Comparison of ENCODE assay signal across 9 mouse cellular contexts in the genomic region with DNA sequence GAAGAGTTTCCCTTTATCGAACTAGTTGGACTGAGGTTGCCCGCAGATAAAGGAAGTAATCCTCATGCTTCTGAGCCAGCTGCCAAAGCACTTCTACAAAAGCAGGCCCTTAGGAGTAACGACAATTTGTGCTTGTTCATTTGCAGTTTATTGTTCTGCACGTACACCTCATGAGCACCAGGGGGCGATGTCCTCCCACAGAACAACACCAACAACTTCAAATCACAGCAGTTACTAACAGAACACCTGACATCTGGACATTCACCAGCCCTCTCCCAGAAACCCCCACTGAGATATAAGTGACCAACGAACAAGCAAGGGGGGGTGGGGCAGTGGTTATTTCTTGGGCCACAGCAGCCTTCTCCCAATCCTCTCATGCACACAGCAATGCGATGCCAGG. TPM values are rescaled to one million over a fixed set of nuclear protein-coding genes. Genes with fewer than 3 reads are reported as not detected.
DNase-seq lines count a peak whose midpoint lies in the region; ATAC-seq and TF ChIP-seq lines count a peak whose summit lies in the region.
"Had no signal": no experiment of that assay in that cellular context is flagged by ENCODE, and none has a peak within 500 bp of the region (broad histone marks: within the 10 kb centered on the region; RNA-seq: fewer than 3 reads in every experiment).

No protein-coding gene starts in this region.

- H3K4me2 ChIP-seq in hindbrain, embryonic 11.5 days (replicated peaks; ENCODE audit: low read depth, low read length), result no peak overlapping the region

- H3K27me3 ChIP-seq in hindbrain, embryonic 11.5 days (ENCODE audit: control insufficient read depth, insufficient read depth, low read length), result no peaks in the 10 kb centered on the region

- H3K9ac ChIP-seq in hindbrain, embryonic 11.5 days (ENCODE audit: low read depth, low read length), result no peak overlapping the region

- peak; percentile 58; the same call in 1 of the 2 replicates for ATAC-seq in hindbrain, embryonic 11.5 days (ENCODE audit: low FRiP score)

- H3K9me3 ChIP-seq in hindbrain, embryonic 11.5 days (ENCODE audit: control insufficient read depth, low read length), result no peaks in the 10 kb centered on the region

- TF ChIP-seq CTCF in bone marrow, adult 2 months (IDR thresholded peaks at IDR 0.05; ENCODE audit: control insufficient read depth, insufficient read depth, low read length), result peak; percentile 87
- TF ChIP-seq CTCF in embryonic fibroblast, embryonic 13.5 days (IDR thresholded peaks at IDR 0.05; ENCODE audit: borderline replicate concordance, insufficient read depth, low read length), result peak; percentile 88

- 0 out of 2 replicates have a peak, but pooled peaks cover 3% of the 10 kb centered on the region for H3K36me3 ChIP-seq in hindbrain, embryonic 11.5 days (ENCODE audit: control insufficient read depth, insufficient read depth, low read length)

- 0 out of 2 replicates have a peak overlapping the region, but pooled peaks have one; percentile 14 for H3K27ac ChIP-seq in bone marrow, adult 2 months (ENCODE audit: control insufficient read depth, insufficient read depth, low read depth, low read length, poor library complexity)
- H3K27ac ChIP-seq in embryonic fibroblast, embryonic 13.5 days (ENCODE audit: insufficient read depth, low read length), result no peak overlapping the region
- H3K27ac ChIP-seq in hindbrain, embryonic 11.5 days (ENCODE audit: low read depth, low read length), result peak overlapping the region; percentile 12; the same call in 1 of the 2 replicates

- H3K4me3 ChIP-seq in bone marrow, adult 2 months (replicated peaks; ENCODE audit: control insufficient read depth, low read depth, low read length), result no peak overlapping the region
- no peak overlapping the region for H3K4me3 ChIP-seq in embryonic fibroblast, embryonic 13.5 days (ENCODE audit: insufficient read depth, low read length)
- no peak overlapping the region for H3K4me3 ChIP-seq in hindbrain, embryonic 11.5 days (ENCODE audit: low read depth, low read length)

- TF ChIP-seq POLR2A in bone marrow, adult 2 months (IDR thresholded peaks at IDR 0.05; ENCODE audit: borderline replicate concordance, control insufficient read depth, low read depth, low read length), result no peak
- TF ChIP-seq POLR2A in embryonic fibroblast, embryonic 13.5 days (IDR thresholded peaks at IDR 0.05; ENCODE audit: low read depth, low read length), result no peak

- WGBS in bone marrow, adult 2 months, result 13% methylated on average over 7 of the region's 7 CpGs
- 33% methylated on average over 7 of the region's 7 CpGs for WGBS in hindbrain, embryonic 11.5 days

- peak; percentile 55 for DNase-seq in gastrocnemius, adult 18-20 months (ENCODE audit: low spot score)
- no peak for DNase-seq in gastrocnemius, postnatal 25 days
- peak; percentile 72 for DNase-seq in hindbrain, embryonic 11.5 days (ENCODE audit: low spot score)
- DNase-seq in layer of hippocampus, adult 8-10 months (ENCODE audit: low spot score in 2 of 2), result peak; percentile 64 to 70
- DNase-seq in lung, postnatal 14 days, result peak; percentile 64
- DNase-seq in retina, postnatal 1 day, result peak; percentile 86

- peaks cover 5% of the 10 kb centered on the region; the same call in 1 of the 2 replicates for H3K4me1 ChIP-seq in bone marrow, adult 2 months (ENCODE audit: control insufficient read depth, insufficient read depth, low read length)
- peaks cover 4% of the 10 kb centered on the region for H3K4me1 ChIP-seq in embryonic fibroblast, embryonic 13.5 days (ENCODE audit: control insufficient read depth, insufficient read depth, low read length)
- no peaks in the 10 kb centered on the region; the same call in 1 of the 2 replicates for H3K4me1 ChIP-seq in hindbrain, embryonic 11.5 days (replicated peaks; ENCODE audit: control insufficient read depth, insufficient read depth, low read length)

RNA-seq across cellular contexts. Expression of a gene that starts 5.6 kb away (rescaled TPM):
- total RNA-seq in gastrocnemius, adult 18-20 months (2021), result 1 to 10 TPM in 1 of 2 experiments, under 1 TPM in 1; 0.80 to 1.6 TPM
- total RNA-seq in gastrocnemius, postnatal 25 days (2021), result under 1 TPM; 0.74 to 0.88 TPM
- polyA plus RNA-seq in bone marrow, adult 2 months (2011; ENCODE audit: insufficient read depth, insufficient read length, low replicate concordance, missing spikeins), result 20.5 and 54.7 TPM in 2 replicates
- 0.82 and 7.0 TPM in 2 replicates for polyA plus RNA-seq in embryonic fibroblast, embryonic 13.5 days (2011; ENCODE audit: insufficient read length, low read depth, missing spikeins)
- 0.60 and 1.0 TPM in 2 replicates for polyA plus RNA-seq in hindbrain, embryonic 11.5 days (2014; fragmentation: Nextera tagmentation; extraction: Ambion mirVana)
- total RNA-seq in layer of hippocampus, adult 8-10 months (2022), result 100 to 1,000 TPM in 2 of 4 experiments, 1 to 10 TPM in 2; 7.5 to 158 (median 61.7) TPM

RNA-seq across cellular contexts. Expression of a gene that starts 35.0 kb away (rescaled TPM):
- total RNA-seq in gastrocnemius, adult 18-20 months (2021), result 1 to 10 TPM; 2.9 to 3.7 TPM
- 1 to 10 TPM; 6.2 to 6.7 TPM for total RNA-seq in gastrocnemius, postnatal 25 days (2021)
- polyA plus RNA-seq in bone marrow, adult 2 months (2011; ENCODE audit: insufficient read depth, insufficient read length, low replicate concordance, missing spikeins), result 2.3 and 6.7 TPM in 2 replicates
- polyA plus RNA-seq in embryonic fibroblast, embryonic 13.5 days (2011; ENCODE audit: insufficient read length, low read depth, missing spikeins), result 6.2 and 10.4 TPM in 2 replicates
- polyA plus RNA-seq in hindbrain, embryonic 11.5 days (2014; fragmentation: Nextera tagmentation; extraction: Ambion mirVana), result 55.4 and 66.1 TPM in 2 replicates
- total RNA-seq in layer of hippocampus, adult 8-10 months (2022), result 10 to 100 TPM; 37.1 to 40.9 (median 39.5) TPM

RNA-seq across cellular contexts. Expression of a gene that starts 38.5 kb away (rescaled TPM):
- not detected for total RNA-seq in gastrocnemius, adult 18-20 months (2021)
- total RNA-seq in gastrocnemius, postnatal 25 days (2021), result not detected
- polyA plus RNA-seq in bone marrow, adult 2 months (2011; ENCODE audit: insufficient read depth, insufficient read length, low replicate concordance, missing spikeins), result not detected in 2 replicates
- not detected in 2 replicates for polyA plus RNA-seq in embryonic fibroblast, embryonic 13.5 days (2011; ENCODE audit: insufficient read length, low read depth, missing spikeins)
- not detected in 2 replicates for polyA plus RNA-seq in hindbrain, embryonic 11.5 days (2014; fragmentation: Nextera tagmentation; extraction: Ambion mirVana)
- total RNA-seq in layer of hippocampus, adult 8-10 months (2022), result not detected
- total RNA-seq: left cerebral cortex, postnatal 36 days had no signal

RNA-seq across cellular contexts. Expression of a gene that starts 49.0 kb away (rescaled TPM):
- total RNA-seq in gastrocnemius, adult 18-20 months (2021), result not detected
- total RNA-seq in gastrocnemius, postnatal 25 days (2021), result not detected
- not detected in 2 replicates for polyA plus RNA-seq in bone marrow, adult 2 months (2011; ENCODE audit: insufficient read depth, insufficient read length, low replicate concordance, missing spikeins)
- not detected in 2 replicates for polyA plus RNA-seq in embryonic fibroblast, embryonic 13.5 days (2011; ENCODE audit: insufficient read length, low read depth, missing spikeins)
- not detected in 2 replicates for polyA plus RNA-seq in hindbrain, embryonic 11.5 days (2014; fragmentation: Nextera tagmentation; extraction: Ambion mirVana)
- total RNA-seq in layer of hippocampus, adult 8-10 months (2022), result not detected
- total RNA-seq: left cerebral cortex, postnatal 36 days had no signal

Comparison
In these comparisons a context has a peak if more than half of its experiments do, and no peak if none do; other contexts are left out.
1. RNA of a gene that starts 35.0 kb away (total RNA-seq): 37.1 to 40.9 TPM in layer of hippocampus, adult 8-10 months; 6.2 to 6.7 TPM in gastrocnemius, postnatal 25 days and 2.9 to 3.7 TPM in gastrocnemius, adult 18-20 months; every median in the first group is over 4 times any median in the second.